Mouse (Mus musculus) adrenal gland, postnatal 25 days (tissue): ENCODE data around the gene Phf7. TPM values are rescaled to one million over a fixed set of nuclear protein-coding genes. Genes with fewer than 3 reads are reported as not detected.

ENCODE experiments used
- DNase-seq: peaks from one replicate; pipeline ENCODE4 v3.0.0; 2021; ENCODE audit warnings: mixed read lengths
- long read RNA-seq: library from polyadenylated mRNA; stranded (forward); transcript quantifications from one replicate; pipeline ENCODE4 v2.0.0, GENCODE M21; 2021
- total RNA-seq: library from RNA; stranded (reverse); gene quantifications from 2 replicates; pipeline ENCODE4 v1.2.3, GENCODE M21; 2021

Gene Phf7
- total RNA-seq = 7.6 and 11.0 TPM in 2 replicates
- long read RNA-seq, partial matches to known transcripts = 2 of 9 reads
- long read RNA-seq, other reads (novel, unspliced or antisense) = 1 of 9 reads

DNA sequence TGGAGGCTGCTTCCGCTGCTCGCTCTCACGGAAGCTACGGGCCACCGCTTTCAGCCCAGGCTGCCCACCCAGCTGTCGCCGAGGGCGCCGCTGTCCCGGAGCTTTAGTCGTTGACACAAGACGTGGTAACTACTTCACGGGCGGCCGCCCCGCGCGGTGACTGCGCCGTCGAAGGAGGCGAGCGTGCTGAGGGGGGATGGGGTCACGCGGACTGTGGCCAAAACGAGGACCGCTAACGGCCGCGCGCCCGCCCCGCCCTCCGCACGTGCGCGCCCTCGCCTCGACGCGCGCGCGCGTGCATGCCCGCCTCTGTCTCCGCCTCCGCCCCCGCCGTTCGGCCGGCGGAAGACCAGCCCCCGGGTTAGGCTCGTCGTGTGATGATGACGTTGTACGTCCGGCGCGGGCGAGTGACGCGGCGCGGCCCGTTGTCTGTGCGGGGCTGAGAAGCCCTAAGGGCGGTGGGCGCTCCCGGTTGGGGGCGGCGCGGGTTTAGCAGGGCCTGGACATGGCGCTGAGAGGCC is at the start of gene Phf7, which contains the start of gene Bap1:
TSS of gene Phf7 (minus strand) at position 234 of the 521 bp plus-strand sequence.
TSS of gene Bap1 (plus strand) at position 367 of the 521 bp plus-strand sequence.
- DNase-seq = peak; percentile 96

- DNase-seq = no peak
Measured at GRCm38 (mm10) chr14:31285728-31286127, 34.6 kb upstream of the Phf7 start.

DNA sequence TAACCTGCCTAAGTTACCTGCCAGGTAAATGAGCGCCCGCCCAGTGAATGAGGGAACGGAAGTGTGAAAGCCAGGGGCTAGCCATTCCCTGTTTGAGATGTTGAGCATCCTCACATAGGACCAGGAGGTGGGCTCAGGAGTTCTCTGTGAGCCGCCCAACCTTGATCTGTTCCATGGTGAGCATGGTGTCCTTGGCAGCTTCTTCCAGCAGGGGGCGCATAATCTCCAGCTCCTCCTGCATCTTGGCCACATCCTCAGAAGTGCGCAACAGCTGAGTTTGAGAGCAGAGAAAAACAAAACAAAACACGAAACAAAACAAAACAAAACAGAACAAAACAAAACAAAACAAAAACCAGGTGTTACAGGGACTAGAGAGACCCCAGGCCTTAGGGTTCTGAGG is 21.0 kb upstream of the Phf7 start:
- peak; percentile 82 for DNase-seq

DNA sequence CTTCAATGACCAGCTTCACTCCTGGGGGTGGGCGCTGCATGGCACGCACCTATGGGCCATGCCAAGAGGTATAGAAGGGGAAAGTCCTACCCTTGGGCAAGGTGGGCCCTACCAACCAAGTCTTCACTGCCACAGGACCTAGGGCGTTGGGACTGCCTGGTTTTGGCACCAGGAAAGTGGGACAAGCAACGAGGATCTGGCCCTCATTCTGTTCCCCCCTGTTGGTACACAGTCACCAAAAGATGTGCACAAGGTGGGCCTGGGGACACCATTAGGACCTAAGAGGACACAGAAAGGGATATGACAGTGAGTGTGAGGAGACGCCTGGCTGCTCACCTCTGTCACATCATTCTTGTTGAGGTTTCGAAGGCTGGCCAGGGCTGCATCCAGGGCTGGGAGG is 20.0 kb upstream of the Phf7 start:
- no peak for DNase-seq

GRCm38 (mm10) chr14:31269456-31270100 is 18.5 kb upstream of the Phf7 start:
- no peak for DNase-seq

GRCm38 (mm10) chr14:31268301-31269001 is 17.3 kb upstream of the Phf7 start:
- DNase-seq = no peak

- no peak for DNase-seq
Measured at GRCm38 (mm10) chr14:31267649-31268048, 16.5 kb upstream of the Phf7 start.

GRCm38 (mm10) chr14:31260932-31261331 is 9.8 kb upstream of the Phf7 start:
- DNase-seq = no peak

DNA sequence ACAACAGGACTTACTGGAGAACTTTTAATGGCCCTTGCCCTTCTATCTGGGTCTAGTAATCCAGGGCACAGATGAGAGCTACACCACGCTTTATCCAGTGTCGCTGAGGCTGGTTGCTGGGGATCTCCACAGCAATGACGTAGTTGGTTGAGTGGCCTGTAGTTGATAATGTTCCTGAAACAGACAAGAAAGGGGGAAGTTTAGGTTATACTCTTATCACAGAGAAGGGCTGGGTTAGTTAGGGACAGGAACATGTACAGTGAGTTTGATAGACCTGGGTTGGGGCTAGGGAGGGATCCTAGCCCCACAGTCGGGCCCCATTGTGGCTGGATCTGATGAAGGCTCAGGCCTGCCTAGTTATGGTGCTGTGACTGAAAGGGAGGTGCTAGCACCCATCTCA is 9.3 kb upstream of the Phf7 start:
- DNase-seq = no peak

GRCm38 (mm10) chr14:31258476-31259050 is 7.4 kb upstream of the Phf7 start:
- no peak for DNase-seq

- no peak for DNase-seq
Measured at GRCm38 (mm10) chr14:31252091-31252490, 974 bp upstream of the Phf7 start.

GRCm38 (mm10) chr14:31251626-31252025 is 509 bp upstream of the Phf7 start:
- DNase-seq = no peak

GRCm38 (mm10) chr14:31250222-31251083 is 664 bp downstream of the Phf7 start:
- no peak for DNase-seq

DNA sequence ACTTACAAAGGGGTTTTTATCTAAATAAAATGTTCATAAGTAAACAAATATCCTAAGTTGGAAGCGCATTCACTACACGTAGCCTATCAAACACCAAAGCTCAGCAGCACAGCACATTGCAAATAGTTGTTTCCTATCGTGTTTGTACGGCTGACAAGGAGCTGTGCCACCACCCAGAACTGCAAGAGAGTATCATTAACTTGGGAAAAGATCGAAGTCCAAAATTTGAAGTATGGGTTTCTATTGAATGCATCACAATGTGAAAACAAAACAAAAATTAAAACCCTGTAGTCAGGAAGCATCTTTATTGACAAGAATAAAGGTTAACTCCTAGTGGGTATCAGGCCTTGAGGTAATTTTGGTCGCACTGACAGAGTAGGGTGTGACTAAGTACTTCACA is 2.7 kb downstream of the Phf7 start:
- DNase-seq = no peak

- no peak for DNase-seq
Measured at GRCm38 (mm10) chr14:31245946-31246345, 5.2 kb downstream of the Phf7 start.

GRCm38 (mm10) chr14:31244777-31245176 is 6.3 kb downstream of the Phf7 start:
- DNase-seq = no peak

- no peak for DNase-seq
Measured at GRCm38 (mm10) chr14:31240528-31240927, 10.6 kb downstream of the Phf7 start.

DNA sequence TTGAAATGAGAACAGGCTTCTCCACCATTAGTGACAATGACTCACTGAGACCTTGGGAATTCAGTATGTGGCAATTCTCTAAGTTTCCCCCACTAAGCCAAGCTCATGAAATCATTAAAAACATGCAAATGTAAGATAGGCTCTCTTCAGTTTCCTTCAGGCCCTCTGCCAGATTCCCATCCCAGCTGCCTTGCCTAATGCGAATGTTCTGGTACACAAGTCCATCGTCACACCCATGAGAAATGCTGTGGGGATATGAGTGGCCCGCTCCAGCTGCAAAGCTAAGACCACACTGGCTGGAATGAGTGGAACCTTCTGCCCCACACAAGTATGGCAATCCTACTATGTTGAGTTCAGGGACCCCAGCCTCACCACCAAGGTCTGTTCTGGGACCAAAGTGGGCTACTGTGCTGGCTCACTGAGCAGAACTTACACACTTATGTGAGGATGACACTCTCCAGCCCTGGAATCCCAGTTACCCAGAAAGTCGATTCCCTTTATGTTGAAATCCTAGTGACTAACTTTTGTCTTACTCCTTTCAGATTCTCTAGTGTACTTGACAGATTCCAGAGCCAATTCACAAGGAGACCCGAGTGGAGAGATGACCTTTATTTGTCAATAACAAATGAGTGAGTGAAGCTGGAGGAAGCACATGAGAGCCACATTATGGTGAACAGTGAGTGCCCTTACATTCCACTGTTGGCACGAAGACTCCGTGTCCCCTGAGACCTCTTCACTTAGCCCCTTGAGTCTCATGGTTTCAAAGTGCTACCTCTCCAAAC is 13.8 kb downstream of the Phf7 start:
- peak; percentile 22 for DNase-seq

DNA sequence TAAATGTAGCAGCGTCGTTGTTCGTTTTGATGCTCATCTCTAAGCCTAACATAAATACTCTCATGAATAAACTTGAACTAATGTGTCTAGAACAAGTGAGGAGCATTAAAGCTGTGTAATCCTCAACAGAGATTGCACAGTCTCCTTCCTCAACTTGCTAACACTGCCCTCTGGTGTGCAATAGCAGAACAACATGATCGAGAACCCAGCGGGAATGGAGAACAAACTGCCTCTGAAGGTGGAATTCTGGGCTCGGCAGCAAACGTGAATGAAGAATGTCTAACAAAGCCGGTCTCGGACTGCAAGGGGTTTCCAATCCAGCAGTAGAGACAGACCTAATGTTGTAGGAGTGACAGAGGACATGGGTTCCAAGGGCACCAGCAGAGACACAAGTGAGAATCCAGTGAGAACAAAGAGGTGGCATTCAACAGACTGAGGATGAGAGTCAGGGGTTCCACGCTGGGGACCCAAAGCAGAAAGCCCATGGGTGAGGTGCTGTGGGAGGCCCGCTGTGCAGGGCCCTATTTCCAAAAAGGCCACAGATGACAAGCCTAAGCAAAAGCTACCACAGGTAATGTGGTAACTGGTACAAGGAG is 17.0 kb downstream of the Phf7 start:
- DNase-seq = peak; percentile 71

GRCm38 (mm10) chr14:31233070-31233995 is 17.8 kb downstream of the Phf7 start:
- no peak for DNase-seq
